Mouse (Mus musculus) midbrain, embryonic 12.5 days (tissue): ENCODE data around the gene Upp1. TPM values are rescaled to one million over a fixed set of nuclear protein-coding genes. Genes with fewer than 3 reads are reported as not detected.

Experiments used
- polyA plus RNA-seq: library from polyadenylated mRNA; unstranded; fragments of >200 nt; fragmentation: Nextera tagmentation; extraction: Ambion mirVana; gene quantifications from 2 replicates; pipeline ENCODE4 v1.2.1, GENCODE M21; 2016

Upp1 gene
- polyA plus RNA-seq, 1 experiment from 2014 or later: 4.4 TPM

Other genes starting within 250 kb of the Upp1 start
- gene Pkd1l1, start 144.8 kb upstream of the Upp1 start, polyA plus RNA-seq: 0.04 TPM in 1 of 2 replicates, not detected in the other
- gene Hus1, start 106.9 kb upstream of the Upp1 start, polyA plus RNA-seq: 17.4 and 17.9 TPM in 2 replicates
- gene Gm11992, start 69.5 kb upstream of the Upp1 start, polyA plus RNA-seq: 0.43 and 0.47 TPM in 2 replicates
- not detected in 2 replicates for gene Sun3, start 69.1 kb upstream of the Upp1 start, polyA plus RNA-seq
- gene Abca13, start 73.8 kb downstream of the Upp1 start, polyA plus RNA-seq: 0.01 TPM in 1 of 2 replicates, not detected in the other